Comparison of ENCODE assay signal across 17 mouse cellular contexts in the genomic region with DNA sequence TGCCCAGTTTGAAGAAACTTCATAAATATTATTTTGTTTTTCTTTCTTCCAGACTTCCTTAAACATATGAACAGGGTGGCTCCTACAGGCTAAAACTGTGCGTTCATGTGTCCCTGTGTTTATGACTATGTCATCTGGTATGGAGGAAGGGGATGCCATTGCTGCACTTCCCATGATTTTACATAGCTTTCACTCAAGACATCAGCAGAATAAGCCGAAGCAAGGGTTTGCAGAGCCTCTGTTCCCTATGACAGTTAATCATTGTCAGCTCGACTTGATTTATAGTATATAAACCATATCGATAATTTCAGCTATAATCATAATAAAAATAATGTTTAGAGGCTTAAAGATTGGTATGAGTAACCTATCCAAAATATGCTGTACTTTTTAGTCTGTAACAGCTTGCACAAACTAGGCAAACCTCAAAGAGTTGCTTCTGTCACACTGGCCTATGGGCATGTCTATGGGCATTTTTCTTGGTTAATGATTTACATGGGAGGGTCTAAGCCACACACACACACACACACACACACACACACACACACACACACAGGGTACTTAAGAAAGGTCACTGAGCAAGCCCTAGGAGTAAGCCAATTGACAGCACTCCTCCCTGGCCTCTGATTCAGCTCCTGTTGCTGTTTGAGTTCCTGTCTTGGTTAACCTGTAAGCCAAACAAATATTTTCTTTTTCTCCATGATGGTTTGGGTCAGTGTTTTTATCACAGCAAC. TPM values are rescaled to one million over a fixed set of nuclear protein-coding genes. Genes with fewer than 3 reads are reported as not detected.
DNase-seq lines count a peak whose midpoint lies in the region; ATAC-seq and TF ChIP-seq lines count a peak whose summit lies in the region.
"Had no signal": no experiment of that assay in that cellular context is flagged by ENCODE, and none has a peak within 500 bp of the region (broad histone marks: within the 10 kb centered on the region; RNA-seq: fewer than 3 reads in every experiment).

No protein-coding gene starts in this region.

- intact Hi-C loops in heart, postnatal 14 days (cut with DNase I), result no loop called here

- 57% methylated on average over 4 of the region's 4 CpGs for whole genome bisulfite sequencing in kidney, embryonic 16.5 days
- 71% methylated on average over 4 of the region's 4 CpGs for WGBS in liver, embryonic 11.5 days
- WGBS in stomach, embryonic 16.5 days, result 59% methylated on average over 4 of the region's 4 CpGs
- WGBS in midbrain, postnatal 0 days, result 88% methylated on average over 4 of the region's 4 CpGs

- no peaks in the 10 kb centered on the region for H3K9me3 ChIP-seq in kidney, embryonic 16.5 days (ENCODE audit: low read length)
- H3K9me3 ChIP-seq in liver, embryonic 11.5 days (ENCODE audit: control insufficient read depth, low read length), result no peaks in the 10 kb centered on the region
- no peaks in the 10 kb centered on the region for H3K9me3 ChIP-seq in stomach, embryonic 16.5 days (replicated peaks; ENCODE audit: control insufficient read depth, low read length)
- H3K9me3 ChIP-seq in midbrain, postnatal 0 days (ENCODE audit: low read length), result no peaks in the 10 kb centered on the region
- H3K9me3 ChIP-seq: limb, embryonic 13.5 days; midbrain, embryonic 15.5 days; neural tube, embryonic 12.5 days had no signal

- no peaks in the 10 kb centered on the region for H3K36me3 ChIP-seq in kidney, embryonic 16.5 days (ENCODE audit: insufficient read depth, low read length)
- no peaks in the 10 kb centered on the region for H3K36me3 ChIP-seq in liver, embryonic 11.5 days (ENCODE audit: control insufficient read depth, insufficient read depth, low read length)
- no peaks in the 10 kb centered on the region for H3K36me3 ChIP-seq in stomach, embryonic 16.5 days (ENCODE audit: control insufficient read depth, insufficient read depth, low read length)
- H3K36me3 ChIP-seq in midbrain, postnatal 0 days (ENCODE audit: insufficient read depth, low read length), result no peaks in the 10 kb centered on the region
- H3K36me3 ChIP-seq: limb, embryonic 13.5 days; midbrain, embryonic 15.5 days; neural tube, embryonic 12.5 days had no signal

- no peak overlapping the region for H3K27ac ChIP-seq in kidney, embryonic 16.5 days (ENCODE audit: low read length)
- no peak overlapping the region for H3K27ac ChIP-seq in liver, embryonic 11.5 days (ENCODE audit: low read depth, low read length)
- H3K27ac ChIP-seq in stomach, embryonic 16.5 days (ENCODE audit: low read length), result no peak overlapping the region
- H3K27ac ChIP-seq in midbrain, postnatal 0 days (ENCODE audit: low read depth, low read length), result no peak overlapping the region
- H3K27ac ChIP-seq: heart, adult 2 months; left cerebral cortex, adult 2 months; limb, embryonic 13.5 days; midbrain, embryonic 15.5 days; neural tube, embryonic 12.5 days had no signal

- TF ChIP-seq CTCF in midbrain, postnatal 0 days (IDR thresholded peaks at IDR 0.05), result no peak

- no peak overlapping the region for H3K9ac ChIP-seq in kidney, embryonic 16.5 days (replicated peaks; ENCODE audit: low read length)
- no peak overlapping the region for H3K9ac ChIP-seq in liver, embryonic 11.5 days (ENCODE audit: low read depth, low read length)
- no peak overlapping the region for H3K9ac ChIP-seq in stomach, embryonic 16.5 days (ENCODE audit: low read length)
- H3K9ac ChIP-seq in midbrain, postnatal 0 days (replicated peaks; ENCODE audit: low read length, poor library complexity, severe bottlenecking), result no peak overlapping the region
- H3K9ac ChIP-seq: limb, embryonic 13.5 days; midbrain, embryonic 15.5 days; neural tube, embryonic 12.5 days had no signal

- H3K4me2 ChIP-seq in kidney, embryonic 16.5 days (replicated peaks; ENCODE audit: low read depth, low read length), result no peak overlapping the region
- no peak overlapping the region for H3K4me2 ChIP-seq in liver, embryonic 11.5 days
- H3K4me2 ChIP-seq in stomach, embryonic 16.5 days (ENCODE audit: low read depth, low read length), result no peak overlapping the region
- H3K4me2 ChIP-seq in midbrain, postnatal 0 days (ENCODE audit: low read depth, low read length, poor library complexity, severe bottlenecking), result no peak overlapping the region
- H3K4me2 ChIP-seq: limb, embryonic 13.5 days; midbrain, embryonic 15.5 days; neural tube, embryonic 12.5 days had no signal

- peak; percentile 40 for DNase-seq in heart, adult 11 months
- no peak for DNase-seq in heart, postnatal 14 days
- no peak for DNase-seq in liver, embryonic 11.5 days (ENCODE audit: low spot score)
- no peak for DNase-seq in urinary bladder, postnatal 14 days (ENCODE audit: low spot score)
- no peak for DNase-seq in thymus, postnatal 25 days
- no peak for DNase-seq in midbrain, postnatal 0 days (ENCODE audit: low spot score)
- DNase-seq: cerebellum, adult 18-20 months; heart, adult 2 months; thymus, adult 2 months had no signal

- no peaks in the 10 kb centered on the region for H3K27me3 ChIP-seq in kidney, embryonic 16.5 days (ENCODE audit: insufficient read depth, low read length)
- no peaks in the 10 kb centered on the region for H3K27me3 ChIP-seq in liver, embryonic 11.5 days (replicated peaks; ENCODE audit: control insufficient read depth, insufficient read depth, low read length)
- no peaks in the 10 kb centered on the region for H3K27me3 ChIP-seq in stomach, embryonic 16.5 days (ENCODE audit: control insufficient read depth, insufficient read depth, low read length)
- no peaks in the 10 kb centered on the region for H3K27me3 ChIP-seq in midbrain, postnatal 0 days (ENCODE audit: insufficient read depth, low read length)
- H3K27me3 ChIP-seq: CH12.LX; limb, embryonic 13.5 days; midbrain, embryonic 15.5 days; neural tube, embryonic 12.5 days had no signal

- peaks cover 4% of the 10 kb centered on the region; the same call in 1 of the 2 replicates for H3K4me1 ChIP-seq in kidney, embryonic 16.5 days (ENCODE audit: insufficient read depth, low read length)
- H3K4me1 ChIP-seq in liver, embryonic 11.5 days (replicated peaks; ENCODE audit: control insufficient read depth, insufficient read depth, low read length), result no peaks in the 10 kb centered on the region
- H3K4me1 ChIP-seq in stomach, embryonic 16.5 days (ENCODE audit: control insufficient read depth, insufficient read depth, low read length), result no peaks in the 10 kb centered on the region
- H3K4me1 ChIP-seq in midbrain, postnatal 0 days (ENCODE audit: insufficient read depth, low read length), result no peaks in the 10 kb centered on the region
- H3K4me1 ChIP-seq: limb, embryonic 13.5 days; midbrain, embryonic 15.5 days; neural tube, embryonic 12.5 days had no signal

- peak; percentile 93 for ATAC-seq in kidney, embryonic 16.5 days (ENCODE audit: low FRiP score, low TSS enrichment)
- ATAC-seq in liver, embryonic 11.5 days (replicated peaks; ENCODE audit: low FRiP score), result peak; percentile 78
- ATAC-seq in stomach, embryonic 16.5 days (ENCODE audit: insufficient read depth, low FRiP score), result peak; percentile 74
- ATAC-seq in midbrain, postnatal 0 days (ENCODE audit: low FRiP score), result no peak
- ATAC-seq: forebrain, embryonic 14.5 days; midbrain, embryonic 15.5 days had no signal

- H3K4me3 ChIP-seq in kidney, embryonic 16.5 days (ENCODE audit: low read length), result no peak overlapping the region
- H3K4me3 ChIP-seq in liver, embryonic 11.5 days (ENCODE audit: low read depth, low read length), result no peak overlapping the region
- no peak overlapping the region for H3K4me3 ChIP-seq in stomach, embryonic 16.5 days (replicated peaks; ENCODE audit: low read length)
- H3K4me3 ChIP-seq in midbrain, postnatal 0 days (ENCODE audit: low read depth, low read length), result no peak overlapping the region
- H3K4me3 ChIP-seq: heart, adult 2 months; left cerebral cortex, adult 2 months; limb, embryonic 13.5 days; midbrain, embryonic 15.5 days; neural tube, embryonic 12.5 days had no signal

RNA-seq across cellular contexts. Expression of a gene that starts 12.7 kb away (rescaled TPM):
- total RNA-seq in heart, postnatal 14 days (2021), result 10 to 100 TPM; 39.5 to 48.0 TPM
- 6.8 and 8.0 TPM in 2 replicates for polyA plus RNA-seq in kidney, embryonic 16.5 days (2015; fragmentation: Nextera tagmentation; extraction: Ambion mirVana)
- 11.6 and 13.0 TPM in 2 replicates for polyA plus RNA-seq in liver, embryonic 11.5 days (2014; fragmentation: Nextera tagmentation; extraction: Ambion mirVana)
- 6.2 and 9.6 TPM in 2 replicates for polyA plus RNA-seq in stomach, embryonic 16.5 days (2015; fragmentation: Nextera tagmentation; extraction: Ambion mirVana)
- total RNA-seq in midbrain, postnatal 0 days (2014; rRNA removed), result 26.5 and 35.0 TPM in 2 replicates
- polyA plus RNA-seq in midbrain, postnatal 0 days (2015; fragmentation: Nextera tagmentation; extraction: Ambion mirVana), result 6.1 and 8.5 TPM in 2 replicates
